Mouse (Mus musculus): ENCODE measurements at regions not wholly inside any gene's neighbourhood (a gene's known extent, or its start where the extent isn't known, plus 50 kb on each side); places are given as distances from the start of the nearest gene placed in this dataset.
A peak's percentile ranks its signal among the peaks of the same experiment; 100 is the strongest.

DNA sequence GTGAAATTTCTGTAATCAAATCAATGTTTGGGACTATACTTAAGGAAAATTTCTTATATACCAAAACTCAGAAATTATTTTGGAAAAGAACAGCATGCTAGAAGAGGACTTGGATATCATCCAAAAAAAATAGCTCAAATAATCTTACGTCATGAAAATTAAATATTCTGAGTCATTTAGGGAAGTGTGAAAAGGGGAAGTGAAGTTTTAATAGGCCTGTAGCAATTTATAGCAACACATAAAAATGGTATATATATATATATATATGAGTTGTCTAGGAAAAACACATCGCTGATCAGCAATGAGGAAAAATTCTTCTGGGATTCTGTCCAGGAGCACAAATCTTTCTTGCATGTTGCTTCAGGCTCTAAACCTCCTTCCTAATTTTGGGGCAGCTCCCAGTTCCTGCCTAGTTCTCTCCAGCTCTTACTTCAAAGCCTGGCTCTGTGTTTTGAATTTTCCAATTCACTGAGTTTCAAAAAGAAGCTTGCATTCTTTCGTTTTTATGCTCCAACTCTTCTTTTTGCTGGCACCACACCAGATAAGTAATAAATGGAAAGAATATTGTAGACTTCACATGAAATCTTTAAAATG lies 402.5 kb upstream of the Gemin8 start:
- peak; percentile 20 to 23 for DNase-seq (ENCODE audit: low spot score in 2 of 2)
